Mouse (Mus musculus): ENCODE measurements around the gene Eif2d. TPM values are rescaled to one million over a fixed set of nuclear protein-coding genes. Genes with fewer than 3 reads are reported as not detected.

Eif2d gene
- polyA plus RNA-seq, 1 experiment from 2014 or later: 54.8 TPM

DNA sequence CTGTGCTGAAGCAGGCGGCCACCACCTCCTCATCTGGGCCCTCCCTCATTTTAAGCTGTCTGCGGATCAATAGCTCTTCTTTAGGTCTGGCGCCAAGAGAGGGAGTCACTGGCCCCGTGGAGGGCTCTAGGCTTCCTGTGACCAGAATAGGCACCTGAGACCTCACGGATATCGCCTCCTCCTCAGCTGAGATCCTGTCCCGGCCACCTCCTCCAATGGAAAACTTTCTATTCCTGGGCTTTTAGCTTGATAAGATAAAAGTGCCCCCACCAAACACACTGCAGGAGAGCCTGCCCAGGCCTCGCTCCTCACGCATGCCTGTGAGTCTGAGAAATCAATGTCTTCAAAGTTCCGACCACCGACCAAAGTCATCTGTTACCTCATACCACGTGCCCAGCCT is 80.5 kb downstream of the Eif2d start:
- Histone ChIP-seq H3K9ac (replicated peaks; ENCODE audit: low read length) (no peak overlapping the region), H3K27me3 (ENCODE audit: control insufficient read depth, insufficient read depth, low read length) (no peaks in the 10 kb centered on the region), H3K36me3 (ENCODE audit: control insufficient read depth, insufficient read depth, low read length) (no peaks in the 10 kb centered on the region), H3K4me1 (ENCODE audit: control insufficient read depth, insufficient read depth, low read length) (no peaks in the 10 kb centered on the region), H3K4me2 (ENCODE audit: low read length) (no peak overlapping the region), H3K27ac (replicated peaks; ENCODE audit: low read depth, low read length) (no peak overlapping the region), H3K9me3 (ENCODE audit: control insufficient read depth, low read length) (no peaks in the 10 kb centered on the region), H3K4me3 (replicated peaks; ENCODE audit: low read depth, low read length) (no peak overlapping the region)
- WGBS: 61% methylated on average over 12 of the region's 12 CpGs
- DNase-seq (no peak), ATAC-seq (ENCODE audit: low FRiP score, low TSS enrichment) (no peak)

DNA sequence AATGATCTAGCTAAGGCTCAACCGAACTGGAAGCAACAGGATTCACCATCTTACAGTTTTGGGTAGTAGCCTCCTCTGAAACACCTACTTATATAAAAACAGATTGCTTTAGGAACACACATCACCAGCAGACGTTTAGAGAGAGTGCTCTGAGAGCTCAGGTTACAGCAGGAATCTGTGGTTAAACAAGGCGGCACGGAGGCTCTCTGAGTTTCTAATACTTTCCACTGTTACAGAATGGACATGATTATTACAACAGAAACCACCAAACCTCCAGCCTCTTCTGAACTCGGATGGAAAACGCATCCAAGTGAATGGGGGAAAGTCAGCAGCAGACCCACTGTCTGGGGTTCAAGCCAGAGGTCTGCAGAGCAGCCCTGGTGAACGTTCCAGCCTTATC is 83.1 kb downstream of the Eif2d start:
- Histone ChIP-seq H3K4me3 (replicated peaks; ENCODE audit: low read depth, low read length) (no peak overlapping the region), H3K4me1 (ENCODE audit: control insufficient read depth, insufficient read depth, low read length) (peaks cover 7% of the 10 kb centered on the region; the same call in 1 of the 2 replicates), H3K27me3 (ENCODE audit: control insufficient read depth, insufficient read depth, low read length) (no peaks in the 10 kb centered on the region), H3K4me2 (ENCODE audit: low read length) (no peak overlapping the region), H3K27ac (replicated peaks; ENCODE audit: low read depth, low read length) (no peak overlapping the region), H3K9me3 (ENCODE audit: control insufficient read depth, low read length) (no peaks in the 10 kb centered on the region), H3K9ac (replicated peaks; ENCODE audit: low read length) (no peak overlapping the region), H3K36me3 (ENCODE audit: control insufficient read depth, insufficient read depth, low read length) (no peaks in the 10 kb centered on the region)
- WGBS: 77% methylated on average over 7 of the region's 7 CpGs
- no peak for DNase-seq
- no peak for ATAC-seq (ENCODE audit: low FRiP score, low TSS enrichment)

Other genes starting within 250 kb of the Eif2d start
- not detected in 2 replicates for gene Il20, start 241.7 kb upstream of the Eif2d start, polyA plus RNA-seq (2014; fragmentation: Nextera tagmentation; extraction: Ambion mirVana)
- gene Il19, start 213.1 kb upstream of the Eif2d start, polyA plus RNA-seq (2014; fragmentation: Nextera tagmentation; extraction: Ambion mirVana): not detected in 2 replicates
- gene Il10, start 133.3 kb upstream of the Eif2d start, polyA plus RNA-seq (2014; fragmentation: Nextera tagmentation; extraction: Ambion mirVana): not detected in 2 replicates
- 25.0 and 35.0 TPM in 2 replicates for gene Mapkapk2, start 55.4 kb upstream of the Eif2d start, polyA plus RNA-seq (2014; fragmentation: Nextera tagmentation; extraction: Ambion mirVana)
- 14.8 and 18.7 TPM in 2 replicates for gene Dyrk3, start 14.8 kb upstream of the Eif2d start, polyA plus RNA-seq (2014; fragmentation: Nextera tagmentation; extraction: Ambion mirVana)
- gene Rassf5, start 92.1 kb downstream of the Eif2d start, polyA plus RNA-seq (2014; fragmentation: Nextera tagmentation; extraction: Ambion mirVana): 2.9 and 3.0 TPM in 2 replicates
- 0.22 and 0.87 TPM in 2 replicates for gene Ikbke, start 126.4 kb downstream of the Eif2d start, polyA plus RNA-seq (2014; fragmentation: Nextera tagmentation; extraction: Ambion mirVana)

Data from midbrain, embryonic 14.5 days (tissue).